Mouse (Mus musculus) Patski (cell line): ENCODE results near the gene Plcb1. TPM values are rescaled to one million over a fixed set of nuclear protein-coding genes. Genes with fewer than 3 reads are reported as not detected.
A peak's percentile ranks its signal among the peaks of the same experiment; 100 is the strongest.

Experiments
- ATAC-seq: fragments of 100-300 bp; one replicate; pipeline ENCODE4 v1.8.0; 2021
- CTCF ChIA-PET: fragments of 350-600 bp; sonication (Branson Sonifier 250); formaldehyde crosslinking; loops from one replicate; lab custom pipeline; 2022; ENCODE audit warnings: inconsistent platforms; lab: Charles Lee
- POLR2A ChIA-PET: fragments of 350-600 bp; sonication (Branson Sonifier 250); formaldehyde crosslinking; loops from one replicate; lab custom pipeline; 2022; ENCODE audit warnings: antibody characterized with exemption, inconsistent platforms; lab: Charles Lee
- DNase-seq: peaks from one replicate; pipeline ENCODE4 v3.0.0-alpha.2; 2011; ENCODE audit warnings: low read depth, low spot score
- H3K27me3 ChIP-seq: fragments of 371-371 bp; one replicate; pipeline ENCODE4 v1.5.1; 2021
- CTCF ChIP-seq: fragments of 100-300 bp; IDR thresholded peaks from one replicate; pipeline ENCODE4 v1.5.1; 2021
- in situ Hi-C: fragments of 300-500 bp; cut with MboI; formaldehyde crosslinking; loops from 3 replicates; pipeline ENCODE4 v1.11.1; 2018; ENCODE audit warnings: low pct_unique_long_range_greater_than_20kb, mixed read lengths
- polyA plus RNA-seq: library from polyadenylated mRNA; unstranded; gene quantifications from one replicate; pipeline ENCODE4 v1.2.3, GENCODE M21; 2021

Plcb1 gene
- polyA plus RNA-seq, 1 experiment from 2014 or later: 0.09 TPM

GRCm38 (mm10) chr2:134929452-134929851, 143.6 kb downstream of the Plcb1 start:
- ChIA-PET POLR2A (no interaction called here), CTCF (no interaction called here)
- no peak for DNase-seq
- in situ Hi-C loops: no loop called here
- peaks cover 11% of the 10 kb centered on the region for H3K27me3 ChIP-seq
- ATAC-seq: no peak
- no peak for TF ChIP-seq CTCF

- no peak for TF ChIP-seq CTCF
- POLR2A ChIA-PET: no interaction called here
- peaks cover 15% of the 10 kb centered on the region for H3K27me3 ChIP-seq
- no peak for ATAC-seq
- no peak for DNase-seq
- in situ Hi-C loops: no loop called here
- CTCF ChIA-PET: no interaction called here
These were observed 145.1 kb downstream of the Plcb1 start for GRCm38 (mm10) chr2:134930961-134931360.

DNA sequence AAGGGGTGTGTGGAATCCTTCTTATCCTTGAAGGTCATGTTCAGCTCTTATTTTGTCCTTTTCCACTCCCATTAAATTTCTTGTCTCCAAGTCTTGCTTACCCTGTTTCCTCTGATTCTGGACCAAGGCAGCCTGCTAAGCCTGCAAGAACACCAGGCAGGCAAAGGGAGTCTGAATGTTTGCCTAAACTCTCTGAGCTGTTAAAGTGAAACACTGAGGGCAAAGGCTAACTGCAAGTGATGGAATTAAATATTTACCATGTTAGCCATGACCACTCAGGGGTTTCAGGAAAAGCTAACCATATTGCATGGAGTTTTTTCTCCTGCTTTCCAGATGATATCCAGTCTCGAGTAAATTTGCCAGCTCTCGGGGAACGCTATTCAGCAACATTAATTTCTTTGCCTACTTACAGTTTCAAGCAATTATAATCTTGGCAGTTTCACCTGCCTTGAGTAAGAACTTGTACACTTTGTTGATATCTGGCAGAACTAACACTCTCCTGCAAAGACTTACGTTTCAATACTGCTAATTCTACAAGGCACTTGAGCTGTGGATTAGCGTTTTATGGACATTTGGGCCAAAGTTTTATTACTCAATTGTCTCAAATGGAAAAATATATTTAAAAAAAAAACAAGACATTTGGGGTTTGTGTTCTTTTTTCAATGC, 146.0 kb downstream of the Plcb1 start:
- POLR2A ChIA-PET: no interaction called here
- DNase-seq: no peak
- peaks cover 11% of the 10 kb centered on the region for H3K27me3 ChIP-seq
- CTCF ChIA-PET: interaction anchor here (1.1 to 1.5 kb wide), 3 partner anchors 9 to 18 kb away, joined by 3 to 4 read pairs (median 3); no protein-coding TSS in a partner anchor
- TF ChIP-seq CTCF: no peak
- ATAC-seq: no peak
- in situ Hi-C loops: no loop called here

DNA sequence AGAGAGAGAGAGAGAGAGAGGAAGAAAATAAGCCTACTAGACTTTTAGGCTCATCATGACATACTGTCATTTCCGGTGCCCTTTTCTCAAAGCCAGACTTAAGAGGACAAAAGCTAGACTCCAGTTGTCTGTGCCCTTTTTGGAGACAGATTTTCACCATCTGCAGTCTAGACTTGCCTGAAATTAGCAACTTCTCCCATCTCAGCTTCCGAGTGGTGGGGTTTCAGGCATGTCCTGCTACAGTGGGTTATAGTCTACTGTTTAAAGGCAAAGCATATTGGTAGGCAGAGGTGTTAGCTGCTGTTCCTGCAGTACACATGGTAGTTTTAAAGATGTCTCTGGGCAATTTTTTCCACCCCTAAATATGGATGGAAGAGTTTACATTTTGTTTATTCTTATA, 149.6 kb downstream of the Plcb1 start:
- CTCF ChIA-PET: no interaction called here
- POLR2A ChIA-PET: no interaction called here
- H3K27me3 ChIP-seq: peaks cover 5% of the 10 kb centered on the region
- DNase-seq (no peak), ATAC-seq (no peak)
- TF ChIP-seq CTCF: no peak
- in situ Hi-C loops: no loop called here

- TF ChIP-seq CTCF: no peak
- no peak for DNase-seq
These were observed 150.2 kb downstream of the Plcb1 start for GRCm38 (mm10) chr2:134935970-134936649.

GRCm38 (mm10) chr2:134937666-134938065, 151.8 kb downstream of the Plcb1 start:
- TF ChIP-seq CTCF: no peak
- ATAC-seq: no peak
- in situ Hi-C loops: no loop called here
- H3K27me3 ChIP-seq: peaks cover 5% of the 10 kb centered on the region
- DNase-seq: no peak
- ChIA-PET POLR2A (no interaction called here), CTCF (interaction anchor here (1.9 kb wide), 1 partner anchor 15 kb away, joined by 4 read pairs; no protein-coding TSS in a partner anchor)

More at GRCm38 (mm10) chr2:134935970-134936649, 150.2 kb downstream of the Plcb1 start:
- in situ Hi-C loops: no loop called here
- ATAC-seq: no peak
- CTCF ChIA-PET: interaction anchor here (1.0 kb wide), 1 partner anchor 9 kb away, joined by 3 read pairs; no protein-coding TSS in a partner anchor
- peaks cover 5% of the 10 kb centered on the region for H3K27me3 ChIP-seq
- POLR2A ChIA-PET: no interaction called here

GRCm38 (mm10) chr2:134942039-134942438, 156.2 kb downstream of the Plcb1 start:
- no peak for TF ChIP-seq CTCF
- CTCF ChIA-PET: interaction anchor here (0.9 to 1.7 kb wide), 2 partner anchors 9 to 25 kb away, joined by 3 to 5 read pairs; no protein-coding TSS in a partner anchor
- no peak for ATAC-seq
- H3K27me3 ChIP-seq: no peaks in the 10 kb centered on the region
- DNase-seq: no peak
- POLR2A ChIA-PET: no interaction called here
- in situ Hi-C loops: no loop called here

DNA sequence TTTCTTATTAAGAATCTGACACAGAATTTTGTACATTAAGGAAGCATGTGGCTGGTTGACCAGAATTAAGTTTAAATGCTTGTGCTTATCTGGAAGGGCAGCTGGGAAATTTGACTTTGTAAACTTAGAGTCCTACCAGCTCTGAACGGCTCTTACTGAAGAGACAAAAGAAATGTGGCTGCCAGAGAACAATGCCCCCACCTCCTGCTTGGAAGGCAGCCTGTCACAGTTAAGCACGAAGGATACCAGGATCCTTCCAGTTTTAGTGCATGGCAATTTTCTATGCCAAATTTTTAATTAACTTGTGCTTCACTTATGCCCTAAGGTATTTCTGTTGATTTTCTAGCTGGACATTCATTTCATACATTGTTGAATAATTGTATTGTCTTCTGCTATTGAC, 157.1 kb downstream of the Plcb1 start:
- POLR2A ChIA-PET: no interaction called here
- no peaks in the 10 kb centered on the region for H3K27me3 ChIP-seq
- no peak for TF ChIP-seq CTCF
- ATAC-seq (no peak), DNase-seq (no peak)
- CTCF ChIA-PET: no interaction called here
- in situ Hi-C loops: no loop called here

DNA sequence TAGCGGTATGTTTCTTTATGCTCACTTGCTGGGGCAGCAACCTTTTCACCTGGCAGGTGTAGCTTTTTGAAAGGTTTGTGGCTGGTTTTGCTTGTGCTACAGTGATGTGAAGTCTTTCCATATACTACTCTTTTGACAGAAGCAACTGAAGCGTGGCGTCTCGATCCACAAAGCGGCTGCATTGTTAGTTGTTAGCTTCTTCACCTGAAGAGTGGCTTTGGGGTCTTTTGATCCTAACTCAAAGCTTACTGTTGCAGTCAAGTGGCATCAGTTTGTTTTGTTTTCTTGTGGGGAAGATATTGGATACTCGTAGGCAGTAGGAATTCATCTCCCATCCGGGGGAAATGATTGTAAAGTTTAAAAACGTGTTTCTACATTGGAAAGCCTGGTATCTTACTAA, 160.5 kb downstream of the Plcb1 start:
- ChIA-PET POLR2A (no interaction called here), CTCF (no interaction called here)
- in situ Hi-C loops: no loop called here
- no peak for TF ChIP-seq CTCF
- H3K27me3 ChIP-seq: no peaks in the 10 kb centered on the region
- ATAC-seq (no peak), DNase-seq (no peak)

DNA sequence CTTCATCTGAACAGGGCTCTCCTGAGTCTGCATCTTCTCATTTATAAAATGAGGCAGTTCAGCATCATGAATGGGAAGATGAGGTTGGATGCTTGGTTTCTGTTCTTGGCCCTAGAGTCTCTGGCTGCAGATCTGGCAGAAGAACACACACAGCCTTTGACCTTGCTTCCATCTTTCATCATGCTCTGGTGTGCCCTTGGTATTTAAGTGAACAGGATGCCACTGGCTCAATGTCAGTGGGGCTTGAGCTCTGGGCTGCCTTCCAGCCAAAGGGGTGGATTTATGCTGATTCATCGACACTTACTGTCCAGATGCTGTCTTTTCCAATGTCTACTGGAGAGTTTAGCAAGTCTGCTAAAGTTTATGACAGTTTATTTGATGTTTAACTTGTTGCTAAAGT, 161.0 kb downstream of the Plcb1 start:
- ATAC-seq (peak; percentile 80), DNase-seq (no peak)
- no peaks in the 10 kb centered on the region for H3K27me3 ChIP-seq
- ChIA-PET CTCF (no interaction called here), POLR2A (no interaction called here)
- in situ Hi-C loops: no loop called here
- TF ChIP-seq CTCF: no peak

GRCm38 (mm10) chr2:134952088-134952487, 166.2 kb downstream of the Plcb1 start:
- no peak for ATAC-seq
- peaks cover 9% of the 10 kb centered on the region for H3K27me3 ChIP-seq
- no peak for TF ChIP-seq CTCF
- POLR2A ChIA-PET: no interaction called here
- DNase-seq: no peak
- in situ Hi-C loops: no loop called here
- CTCF ChIA-PET: interaction anchor here (1.5 kb wide), 1 partner anchor 14 kb away, joined by 4 read pairs; no protein-coding TSS in a partner anchor
